Mouse (Mus musculus) kidney, postnatal 4 days (tissue): ENCODE measurements around the gene Gm11938.
"Not testable (repeated sequence)": the region's sequence is repeated elsewhere in the genome, so short reads cannot be mapped to it uniquely, and the experiment has no call there.

Experiments used
- DNase-seq, 2 experiments: peaks; one replicate each; pipeline ENCODE4 v3.0.0; 2021; ENCODE audit warnings: mixed read lengths in 2 of 2

Gm11938 gene

GRCm38 (mm10) chr11:99603208-99603607 lies at the start of gene Gm11938:
Gene Gm11938 (minus strand): TSS chr11:99603308.
- not testable (repeated sequence) for DNase-seq

GRCm38 (mm10) chr11:99650136-99650535 lies 47.0 kb upstream of the Gm11938 start, which contains the start of gene Gm11555:
Gene Gm11555 (minus strand): TSS chr11:99650236.
- no peak for DNase-seq

GRCm38 (mm10) chr11:99646444-99646843 lies 43.3 kb upstream of the Gm11938 start:
- no peak for DNase-seq

- DNase-seq = no peak
These were observed 41.2 kb upstream of the Gm11938 start for GRCm38 (mm10) chr11:99644351-99644750.

- not testable (repeated sequence) for DNase-seq
These were observed 40.6 kb upstream of the Gm11938 start, which contains the start of gene Krtap4-7 for GRCm38 (mm10) chr11:99643635-99644139. Gene Krtap4-7 (minus strand): TSS chr11:99644089.

GRCm38 (mm10) chr11:99640926-99641325 lies 37.8 kb upstream of the Gm11938 start:
- no peak for DNase-seq

GRCm38 (mm10) chr11:99637086-99637485 lies 34.0 kb upstream of the Gm11938 start:
- DNase-seq = no peak

GRCm38 (mm10) chr11:99634653-99635134 lies 31.6 kb upstream of the Gm11938 start, which contains the start of gene Krtap4-2:
Gene Krtap4-2 (minus strand): TSS chr11:99635084.
- no peak for DNase-seq

GRCm38 (mm10) chr11:99633293-99633692 lies 30.2 kb upstream of the Gm11938 start:
- no peak for DNase-seq

GRCm38 (mm10) chr11:99630890-99631289 lies 27.8 kb upstream of the Gm11938 start:
- DNase-seq = no peak

GRCm38 (mm10) chr11:99628138-99628537 lies 25.0 kb upstream of the Gm11938 start, which contains the start of gene Krtap4-1:
Gene Krtap4-1 (minus strand): TSS chr11:99628238.
- no peak for DNase-seq

GRCm38 (mm10) chr11:99620335-99620734 lies 17.2 kb upstream of the Gm11938 start, which contains the start of gene Gm11562:
Gene Gm11562 (minus strand): TSS chr11:99620435.
- no peak for DNase-seq

GRCm38 (mm10) chr11:99614796-99615363 lies 11.8 kb upstream of the Gm11938 start, which contains the start of gene Krtap2-4:
Gene Krtap2-4 (minus strand): TSS chr11:99614846.
- DNase-seq = no peak

- DNase-seq = not testable (repeated sequence)
These were observed 7.0 kb upstream of the Gm11938 start, which contains the start of gene Gm11937 for GRCm38 (mm10) chr11:99610089-99610488. Gene Gm11937 (minus strand): TSS chr11:99610189.

GRCm38 (mm10) chr11:99609126-99609525 lies 6.0 kb upstream of the Gm11938 start:
- no peak for DNase-seq

GRCm38 (mm10) chr11:99597742-99598141 lies 5.4 kb downstream of the Gm11938 start, which contains the start of gene Krtap9-3:
Gene Krtap9-3 (minus strand): TSS chr11:99598105.
- not testable (repeated sequence) for DNase-seq

GRCm38 (mm10) chr11:99590981-99591380 lies 12.1 kb downstream of the Gm11938 start, which contains the start of gene Krtap1-3:
Gene Krtap1-3 (minus strand): TSS chr11:99591339.
- no peak for DNase-seq

GRCm38 (mm10) chr11:99585096-99585495 lies 18.0 kb downstream of the Gm11938 start:
- no peak for DNase-seq

- DNase-seq = no peak
These were observed 19.8 kb downstream of the Gm11938 start, which contains the start of gene Krtap1-4 for GRCm38 (mm10) chr11:99583245-99583704. Gene Krtap1-4 (minus strand): TSS chr11:99583654.

- no peak for DNase-seq
These were observed 21.5 kb downstream of the Gm11938 start for GRCm38 (mm10) chr11:99581564-99581963.

- no peak for DNase-seq
These were observed 22.1 kb downstream of the Gm11938 start for GRCm38 (mm10) chr11:99581051-99581450.

GRCm38 (mm10) chr11:99580636-99581035 lies 22.5 kb downstream of the Gm11938 start, which contains the start of gene Krtap1-5:
Gene Krtap1-5 (minus strand): TSS chr11:99581016.
- DNase-seq = no peak

- peak; percentile 82 to 84 for DNase-seq
These were observed 29.0 kb downstream of the Gm11938 start for GRCm38 (mm10) chr11:99574106-99574505.

GRCm38 (mm10) chr11:99573164-99573563 lies 29.9 kb downstream of the Gm11938 start:
- DNase-seq = no peak
